Mouse (Mus musculus): Measurements from ENCODE around the gene Gon7.

GRCm38 (mm10) chr12:102776035-102776434 is 18.4 kb upstream of the Gon7 start:
- TF ChIP-seq CTCF (IDR thresholded peaks at IDR 0.05; ENCODE audit: low read depth) (no peak), EP300 (IDR thresholded peaks at IDR 0.05; ENCODE audit: low read depth) (no peak)

Measured in liver, postnatal 0 days (tissue).